Mouse (Mus musculus) MN1 (cell line): Measurements from ENCODE around the gene Pcnx2.

Source experiments
- DNase-seq: peaks from one replicate; pipeline ENCODE4 v3.0.0-alpha.2; 2016; ENCODE audit warnings: low spot score

The Pcnx2 gene

GRCm38 (mm10) chr8:125897868-125898788 is at the start of gene Pcnx2:
Pcnx2 (minus strand) TSS chr8:125898317.
- DNase-seq = peak; percentile 31

GRCm38 (mm10) chr8:125944511-125944910 is 46.4 kb upstream of the Pcnx2 start:
- DNase-seq = no peak

- peak; percentile 54 for DNase-seq
Observed at GRCm38 (mm10) chr8:125935649-125936048, 37.5 kb upstream of the Pcnx2 start.

GRCm38 (mm10) chr8:125931822-125932221 is 33.7 kb upstream of the Pcnx2 start:
- no peak for DNase-seq

GRCm38 (mm10) chr8:125930276-125931046 is 32.3 kb upstream of the Pcnx2 start:
- no peak for DNase-seq

GRCm38 (mm10) chr8:125926636-125927035 is 28.5 kb upstream of the Pcnx2 start:
- DNase-seq = no peak

- no peak for DNase-seq
Observed at GRCm38 (mm10) chr8:125922333-125922732, 24.2 kb upstream of the Pcnx2 start.

GRCm38 (mm10) chr8:125920761-125921160 is 22.6 kb upstream of the Pcnx2 start:
- DNase-seq = no peak

GRCm38 (mm10) chr8:125920281-125920680 is 22.2 kb upstream of the Pcnx2 start:
- no peak for DNase-seq

- DNase-seq = no peak
Observed at GRCm38 (mm10) chr8:125919560-125919959, 21.4 kb upstream of the Pcnx2 start.

- DNase-seq = no peak
Observed at GRCm38 (mm10) chr8:125918719-125919118, 20.6 kb upstream of the Pcnx2 start.

- DNase-seq = no peak
Observed at GRCm38 (mm10) chr8:125917013-125917412, 18.9 kb upstream of the Pcnx2 start.

- no peak for DNase-seq
Observed at GRCm38 (mm10) chr8:125914386-125914785, 16.3 kb upstream of the Pcnx2 start.

GRCm38 (mm10) chr8:125913206-125913605 is 15.1 kb upstream of the Pcnx2 start:
- DNase-seq = no peak

- no peak for DNase-seq
Observed at GRCm38 (mm10) chr8:125911229-125911580, 13.1 kb upstream of the Pcnx2 start.

- no peak for DNase-seq
Observed at GRCm38 (mm10) chr8:125910365-125911228, 12.5 kb upstream of the Pcnx2 start, which contains the start of gene Map3k21. Map3k21 (plus strand) TSS chr8:125910450.

- DNase-seq = no peak
Observed at GRCm38 (mm10) chr8:125909661-125910364, 11.7 kb upstream of the Pcnx2 start.

- no peak for DNase-seq
Observed at GRCm38 (mm10) chr8:125907311-125907710, 9.2 kb upstream of the Pcnx2 start.

GRCm38 (mm10) chr8:125905341-125905740 is 7.2 kb upstream of the Pcnx2 start:
- no peak for DNase-seq

GRCm38 (mm10) chr8:125902521-125902920 is 4.4 kb upstream of the Pcnx2 start:
- DNase-seq = peak; percentile 33

- DNase-seq = no peak
Observed at GRCm38 (mm10) chr8:125901167-125901566, 3.0 kb upstream of the Pcnx2 start.
